In genomic region chr6:112423746-112424501, GRCm38 (mm10) we compare ENCODE assay signal across 13 mouse cellular contexts. TPM values are rescaled to one million over a fixed set of nuclear protein-coding genes. Genes with fewer than 3 reads are reported as not detected.
DNase-seq lines count a peak whose midpoint lies in the region; ATAC-seq and TF ChIP-seq lines count a peak whose summit lies in the region.
"Had no signal": no experiment of that assay in that cellular context is flagged by ENCODE, and none has a peak within 500 bp of the region (broad histone marks: within the 10 kb centered on the region; RNA-seq: fewer than 3 reads in every experiment).

No protein-coding gene starts in this region.

- TF ChIP-seq CTCF in hindbrain, postnatal 0 days (IDR thresholded peaks at IDR 0.05; ENCODE audit: low read depth): no peak
- no peak for TF ChIP-seq CTCF in left cerebral cortex, adult 2 months (IDR thresholded peaks at IDR 0.05)

- WGBS in hindbrain, embryonic 14.5 days: 82% methylated on average over 8 of the region's 8 CpGs
- 68% methylated on average over 8 of the region's 8 CpGs for WGBS in hindbrain, postnatal 0 days

- no peaks in the 10 kb centered on the region for H3K36me3 ChIP-seq in hindbrain, embryonic 14.5 days (replicated peaks; ENCODE audit: control insufficient read depth, insufficient read depth)
- H3K36me3 ChIP-seq in hindbrain, postnatal 0 days (ENCODE audit: insufficient read depth, low read length): no peaks in the 10 kb centered on the region
- H3K36me3 ChIP-seq: embryonic facial prominence, embryonic 13.5 days had no signal

- no peak for ATAC-seq in hindbrain, embryonic 14.5 days (ENCODE audit: low FRiP score)
- ATAC-seq in hindbrain, postnatal 0 days: no peak
- ATAC-seq in granulocyte monocyte progenitor cell, adult 5-6 weeks (replicated peaks; ENCODE audit: poor library complexity, severe bottlenecking): no peak

- H3K9ac ChIP-seq in hindbrain, embryonic 14.5 days: no peak overlapping the region
- H3K9ac ChIP-seq in hindbrain, postnatal 0 days (replicated peaks; ENCODE audit: low read length): no peak overlapping the region
- H3K9ac ChIP-seq: embryonic facial prominence, embryonic 13.5 days had no signal

- H3K4me3 ChIP-seq in hindbrain, embryonic 14.5 days (replicated peaks; ENCODE audit: low read length): no peak overlapping the region
- H3K4me3 ChIP-seq in hindbrain, postnatal 0 days (ENCODE audit: low read length): no peak overlapping the region
- H3K4me3 ChIP-seq in left cerebral cortex, adult 2 months: no peak overlapping the region
- H3K4me3 ChIP-seq: embryonic facial prominence, embryonic 13.5 days; layer of hippocampus, adult 2 months; myocyte had no signal

- DNase-seq in hindbrain, embryonic 14.5 days (ENCODE audit: low spot score): peak; percentile 14
- no peak for DNase-seq in hindbrain, postnatal 0 days (ENCODE audit: low spot score)
- peak; percentile 42 for DNase-seq in fibroblast of lung, adult 2 months (ENCODE audit: low read depth)
- DNase-seq in left cerebral cortex, adult 2 months (ENCODE audit: extremely low spot score in 1 of 2, low spot score in 2 of 2): peak in 1 of 2 experiments; percentile 20
- DNase-seq in right cerebral cortex, adult 18-20 months: peak; percentile 58
- no peak for DNase-seq in cerebellum, adult 18-20 months
- DNase-seq: cerebellum, adult 2 months; thymus, postnatal 4 days had no signal

- no peak overlapping the region for H3K27ac ChIP-seq in hindbrain, embryonic 14.5 days
- no peak overlapping the region for H3K27ac ChIP-seq in hindbrain, postnatal 0 days
- peak overlapping the region; percentile 19; the same call in 1 of the 2 replicates for H3K27ac ChIP-seq in left cerebral cortex, adult 2 months
- H3K27ac ChIP-seq: embryonic facial prominence, embryonic 13.5 days; layer of hippocampus, adult 2 months; macrophage had no signal

- H3K4me1 ChIP-seq in hindbrain, embryonic 14.5 days (replicated peaks; ENCODE audit: control insufficient read depth, insufficient read depth, low read length): no peaks in the 10 kb centered on the region
- no peaks in the 10 kb centered on the region for H3K4me1 ChIP-seq in hindbrain, postnatal 0 days (ENCODE audit: insufficient read depth, low read length)
- H3K4me1 ChIP-seq: embryonic facial prominence, embryonic 13.5 days had no signal

- H3K9me3 ChIP-seq in hindbrain, embryonic 14.5 days (ENCODE audit: control insufficient read depth, low read length): no peaks in the 10 kb centered on the region; the same call in 1 of the 2 replicates
- H3K9me3 ChIP-seq in hindbrain, postnatal 0 days (ENCODE audit: low read length): 0 out of 2 replicates have a peak, but pooled peaks cover 3% of the 10 kb centered on the region

- no peak overlapping the region for H3K4me2 ChIP-seq in hindbrain, embryonic 14.5 days (replicated peaks)
- no peak overlapping the region for H3K4me2 ChIP-seq in hindbrain, postnatal 0 days (ENCODE audit: low read depth, low read length)
- H3K4me2 ChIP-seq: embryonic facial prominence, embryonic 13.5 days had no signal

- intact Hi-C loops in left cerebral cortex, adult 2 months (cut with DNase I): no loop called here

- H3K27me3 ChIP-seq in hindbrain, embryonic 14.5 days (ENCODE audit: control insufficient read depth, insufficient read depth, low read length): no peaks in the 10 kb centered on the region
- H3K27me3 ChIP-seq in hindbrain, postnatal 0 days (ENCODE audit: insufficient read depth, low read length): no peaks in the 10 kb centered on the region
- H3K27me3 ChIP-seq: embryonic facial prominence, embryonic 13.5 days had no signal

RNA-seq across cellular contexts. Expression of gene Cav3, which starts 35.4 kb away (rescaled TPM):
- polyA plus RNA-seq in hindbrain, embryonic 14.5 days (2014; fragmentation: Nextera tagmentation; extraction: Ambion mirVana): 0.17 and 0.18 TPM in 2 replicates
- not detected in 2 replicates for total RNA-seq in hindbrain, postnatal 0 days (2014; rRNA removed)
- 0.16 TPM in 1 of 2 replicates, not detected in the other for polyA plus RNA-seq in hindbrain, postnatal 0 days (2015; fragmentation: Nextera tagmentation; extraction: Ambion mirVana)
- under 1 TPM in 1 of 2 experiments, not detected in 1; 0.30 TPM for total RNA-seq in left cerebral cortex, adult 2 months (2021)
- not detected in 2 replicates for total RNA-seq in granulocyte monocyte progenitor cell, adult 5-6 weeks (2014; fragmentation: Nextera tagmentation)
- not detected in 2 replicates for total RNA-seq in granulocyte monocyte progenitor cell, adult 5-6 weeks (2017)
- polyA plus RNA-seq: macrophage had no signal

RNA-seq across cellular contexts. Expression of gene Ssu2, which starts 36.1 kb away (rescaled TPM):
- 0.20 TPM in 1 of 2 replicates, not detected in the other for polyA plus RNA-seq in hindbrain, embryonic 14.5 days (2014; fragmentation: Nextera tagmentation; extraction: Ambion mirVana)
- total RNA-seq in hindbrain, postnatal 0 days (2014; rRNA removed): 0.99 TPM in 1 of 2 replicates, not detected in the other
- polyA plus RNA-seq in hindbrain, postnatal 0 days (2015; fragmentation: Nextera tagmentation; extraction: Ambion mirVana): 0.33 and 0.64 TPM in 2 replicates
- total RNA-seq in left cerebral cortex, adult 2 months (2021): under 1 TPM in 1 of 2 experiments, not detected in 1; 0.34 TPM
- not detected in 2 replicates for total RNA-seq in granulocyte monocyte progenitor cell, adult 5-6 weeks (2014; fragmentation: Nextera tagmentation)
- total RNA-seq in granulocyte monocyte progenitor cell, adult 5-6 weeks (2017): not detected in 2 replicates
- polyA plus RNA-seq: macrophage had no signal

Comparison
In these comparisons a context has a peak if more than half of its experiments do, and no peak if none do; other contexts are left out.
1. DNase-seq: peak in hindbrain, embryonic 14.5 days (single experiment), fibroblast of lung, adult 2 months (single experiment) and right cerebral cortex, adult 18-20 months (single experiment); none in hindbrain, postnatal 0 days (single experiment) and cerebellum, adult 18-20 months (0 of 2).